12 mouse cellular contexts compared by ENCODE assay signal in genomic region chr14:34612222-34612621, GRCm38 (mm10). TPM values are rescaled to one million over a fixed set of nuclear protein-coding genes. Genes with fewer than 3 reads are reported as not detected.
DNase-seq lines count a peak whose midpoint lies in the region; ATAC-seq and TF ChIP-seq lines count a peak whose summit lies in the region.
"Had no signal": no experiment of that assay in that cellular context is flagged by ENCODE, and none has a peak within 500 bp of the region (broad histone marks: within the 10 kb centered on the region; RNA-seq: fewer than 3 reads in every experiment).

No protein-coding gene starts in this region.

- H3K9me3 ChIP-seq in hindbrain, postnatal 0 days (ENCODE audit: low read length) = no peaks in the 10 kb centered on the region
- no peaks in the 10 kb centered on the region for H3K9me3 ChIP-seq in hindbrain, embryonic 16.5 days (ENCODE audit: control insufficient read depth, low read length)
- H3K9me3 ChIP-seq: midbrain, embryonic 10.5 days had no signal

- no peaks in the 10 kb centered on the region for H3K36me3 ChIP-seq in hindbrain, postnatal 0 days (ENCODE audit: insufficient read depth, low read length)
- no peaks in the 10 kb centered on the region for H3K36me3 ChIP-seq in hindbrain, embryonic 16.5 days (ENCODE audit: control insufficient read depth, insufficient read depth, low read length)
- H3K36me3 ChIP-seq: midbrain, embryonic 10.5 days had no signal

- ATAC-seq in hindbrain, postnatal 0 days = no peak
- ATAC-seq in hindbrain, embryonic 16.5 days = no peak

- TF ChIP-seq CTCF in hindbrain, postnatal 0 days (IDR thresholded peaks at IDR 0.05; ENCODE audit: low read depth) = peak; percentile 54
- TF ChIP-seq CTCF in bone marrow macrophage, adult 2 months (IDR thresholded peaks at IDR 0.05; ENCODE audit: low read depth, low read length) = peak; percentile 14; the same call in 1 of the 2 replicates

- H3K9ac ChIP-seq in hindbrain, postnatal 0 days (replicated peaks; ENCODE audit: low read length) = no peak overlapping the region
- no peak overlapping the region for H3K9ac ChIP-seq in hindbrain, embryonic 16.5 days (ENCODE audit: low read depth, low read length)

- intact Hi-C loops in gastrocnemius, postnatal 14 days (cut with DNase I; ENCODE audit: low total_unique reads) = no loop called here

- H3K27me3 ChIP-seq in hindbrain, postnatal 0 days (ENCODE audit: insufficient read depth, low read length) = 0 out of 2 replicates have a peak, but pooled peaks cover 8% of the 10 kb centered on the region
- H3K27me3 ChIP-seq in hindbrain, embryonic 16.5 days (replicated peaks; ENCODE audit: control insufficient read depth, insufficient read depth, low read length) = peaks cover 19% of the 10 kb centered on the region

- TF ChIP-seq POLR2A in bone marrow macrophage, adult 2 months (IDR thresholded peaks at IDR 0.05; ENCODE audit: borderline replicate concordance, low read depth, low read length) = no peak

- H3K4me3 ChIP-seq in hindbrain, postnatal 0 days (ENCODE audit: low read length) = no peak overlapping the region
- H3K4me3 ChIP-seq in hindbrain, embryonic 16.5 days (ENCODE audit: low read length) = no peak overlapping the region
- no peak overlapping the region for H3K4me3 ChIP-seq in bone marrow macrophage, adult 2 months (ENCODE audit: insufficient read depth, low read length)
- H3K4me3 ChIP-seq: midbrain, embryonic 10.5 days had no signal

- 41% methylated on average over 4 of the region's 4 CpGs for WGBS in hindbrain, postnatal 0 days
- 41% methylated on average over 4 of the region's 4 CpGs for WGBS in hindbrain, embryonic 16.5 days

- no peak overlapping the region for H3K27ac ChIP-seq in hindbrain, postnatal 0 days
- H3K27ac ChIP-seq in hindbrain, embryonic 16.5 days (ENCODE audit: low read depth, low read length) = no peak overlapping the region
- H3K27ac ChIP-seq in bone marrow macrophage, adult 2 months (ENCODE audit: insufficient read depth, low read depth, low read length) = no peak overlapping the region
- H3K27ac ChIP-seq: midbrain, embryonic 10.5 days had no signal

- DNase-seq in hindbrain, postnatal 0 days (ENCODE audit: low spot score) = peak; percentile 53
- peak; percentile 48 for DNase-seq in retina, postnatal 1 day
- no peak for DNase-seq in retina, embryonic 14.5 days (ENCODE audit: low spot score)
- peak; percentile 30 to 50 for DNase-seq in thymus, postnatal 10 days (ENCODE audit: low spot score in 2 of 2)
- no peak for DNase-seq in layer of hippocampus, postnatal 36 days
- no peak for DNase-seq in gastrocnemius, postnatal 14 days
- DNase-seq: heart, postnatal 4 days had no signal

- no peak overlapping the region for H3K4me2 ChIP-seq in hindbrain, postnatal 0 days (ENCODE audit: low read depth, low read length)
- H3K4me2 ChIP-seq in hindbrain, embryonic 16.5 days (ENCODE audit: low read length) = no peak overlapping the region

- no peaks in the 10 kb centered on the region for H3K4me1 ChIP-seq in hindbrain, postnatal 0 days (ENCODE audit: insufficient read depth, low read length)
- H3K4me1 ChIP-seq in hindbrain, embryonic 16.5 days (ENCODE audit: control insufficient read depth, insufficient read depth, low read depth, low read length) = peaks cover 4% of the 10 kb centered on the region; the same call in 1 of the 2 replicates
- H3K4me1 ChIP-seq in bone marrow macrophage, adult 2 months (ENCODE audit: control insufficient read depth, insufficient read depth, low read length) = no peaks in the 10 kb centered on the region

RNA-seq across cellular contexts. Expression of gene Opn4, which starts 12.3 kb away (rescaled TPM):
- total RNA-seq in hindbrain, postnatal 0 days (2014; rRNA removed) = not detected in 2 replicates
- polyA plus RNA-seq in hindbrain, postnatal 0 days (2015; fragmentation: Nextera tagmentation; extraction: Ambion mirVana) = 0.14 TPM in 1 of 2 replicates, not detected in the other
- polyA plus RNA-seq in hindbrain, embryonic 16.5 days (2015; fragmentation: Nextera tagmentation; extraction: Ambion mirVana) = 0.27 TPM in 1 of 2 replicates, not detected in the other
- not detected in 2 replicates for polyA plus RNA-seq in bone marrow macrophage, adult 2 months (2012; ENCODE audit: insufficient read depth, insufficient read length, missing spikeins)
- not detected for total RNA-seq in layer of hippocampus, postnatal 36 days (2021)
- not detected for total RNA-seq in gastrocnemius, postnatal 14 days (2021)
- total RNA-seq: left cerebral cortex, postnatal 14 days had no signal
- polyA plus RNA-seq: urinary bladder, adult 2 months had no signal

RNA-seq across cellular contexts. Expression of gene Ldb3, which starts 23.7 kb away (rescaled TPM):
- 1.6 and 1.7 TPM in 2 replicates for total RNA-seq in hindbrain, postnatal 0 days (2014; rRNA removed)
- 1.3 and 1.4 TPM in 2 replicates for polyA plus RNA-seq in hindbrain, postnatal 0 days (2015; fragmentation: Nextera tagmentation; extraction: Ambion mirVana)
- 1.2 and 5.6 TPM in 2 replicates for polyA plus RNA-seq in hindbrain, embryonic 16.5 days (2015; fragmentation: Nextera tagmentation; extraction: Ambion mirVana)
- not detected in 2 replicates for polyA plus RNA-seq in bone marrow macrophage, adult 2 months (2012; ENCODE audit: insufficient read depth, insufficient read length, missing spikeins)
- total RNA-seq in layer of hippocampus, postnatal 36 days (2021) = 1 to 10 TPM; 3.4 to 4.0 TPM
- total RNA-seq in gastrocnemius, postnatal 14 days (2021) = 1,000 to 10,000 TPM; 1,741 to 1,856 TPM

Comparison
In these comparisons a context has a peak if more than half of its experiments do, and no peak if none do; other contexts are left out.
1. DNase-seq: peak in hindbrain, postnatal 0 days (single experiment), retina, postnatal 1 day (single experiment) and thymus, postnatal 10 days (2 of 2); none in retina, embryonic 14.5 days (single experiment), layer of hippocampus, postnatal 36 days (0 of 2) and gastrocnemius, postnatal 14 days (single experiment).
2. RNA of gene Ldb3, which starts 23.7 kb away (total RNA-seq): 1,741 to 1,856 TPM in gastrocnemius, postnatal 14 days; 3.4 to 4.0 TPM in layer of hippocampus, postnatal 36 days and 1.6 to 1.7 TPM in hindbrain, postnatal 0 days; every median in the first group is over 100 times any median in the second.